Mouse (Mus musculus) heart, postnatal 4 days (tissue): Measurements from ENCODE around the gene Dcdc2a. TPM values are rescaled to one million over a fixed set of nuclear protein-coding genes. Genes with fewer than 3 reads are reported as not detected.
A peak's percentile ranks its signal among the peaks of the same experiment; 100 is the strongest.

ENCODE experiments used
- DNase-seq: peaks from one replicate; pipeline ENCODE4 v3.0.0; 2021
- total RNA-seq, 2 experiments: library from RNA; stranded (reverse); gene quantifications; 2 replicates each; pipeline ENCODE4 v1.2.3; 2021

Dcdc2a gene
- total RNA-seq, 2 experiments from 2014 or later: 0.05 to 0.11 TPM

DNA sequence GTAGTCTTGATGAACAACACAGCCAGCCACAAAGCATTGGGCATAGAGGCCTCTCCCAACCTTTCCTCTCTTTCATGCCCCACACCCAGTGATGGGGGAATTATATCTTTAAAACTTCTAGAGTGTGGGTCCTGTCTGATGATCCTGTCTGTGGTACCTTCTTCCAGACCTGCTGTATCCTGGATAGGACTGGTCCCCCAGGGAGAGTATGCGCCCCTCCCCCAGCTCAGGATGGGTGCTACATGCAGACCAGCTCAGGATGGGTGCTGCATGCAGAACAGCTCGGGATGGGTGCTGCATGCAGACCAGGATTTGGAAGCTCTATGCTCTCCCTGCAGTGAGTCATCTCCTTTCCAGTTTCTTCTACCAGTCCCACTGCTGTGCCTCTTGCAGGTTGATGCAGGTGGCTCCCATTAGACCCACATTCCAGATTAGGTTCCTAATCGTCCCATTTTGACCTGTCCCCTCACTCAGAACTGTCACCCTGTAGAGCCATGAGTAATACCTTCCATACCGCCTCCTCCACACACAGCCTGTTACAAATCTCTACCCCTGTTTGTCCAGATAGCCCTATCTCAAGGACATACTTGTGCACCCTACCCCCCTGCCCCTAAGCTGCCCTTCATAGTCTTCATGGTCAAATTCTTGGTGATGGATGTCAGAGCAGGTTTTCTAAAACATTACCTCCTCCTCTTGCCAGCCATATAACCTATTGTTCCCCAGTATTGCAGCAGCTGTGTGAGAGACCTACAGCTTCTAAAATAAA, 122.6 kb downstream of the Dcdc2a start:
- DNase-seq: no peak

GRCm38 (mm10) chr13:25186436-25187325, 130.9 kb downstream of the Dcdc2a start:
- DNase-seq: no peak

DNA sequence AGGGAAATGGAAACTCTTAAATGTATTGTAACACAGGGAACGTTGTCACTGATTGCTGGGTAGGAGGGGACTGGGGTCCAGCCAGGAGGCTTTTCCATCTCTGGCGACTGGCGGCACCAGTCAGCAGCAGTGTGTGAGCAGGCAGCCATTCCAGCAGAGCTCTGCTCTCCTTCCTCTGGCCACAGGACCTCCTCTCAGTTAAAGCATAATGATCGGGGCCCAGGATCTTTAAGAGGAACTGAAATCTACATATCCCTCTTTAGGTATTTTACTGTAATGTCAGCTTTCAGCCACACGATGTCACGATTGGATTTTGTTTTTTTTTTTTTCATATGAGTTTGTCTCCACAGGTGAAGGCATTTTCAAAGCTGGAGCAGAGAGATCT, 131.5 kb downstream of the Dcdc2a start:
- DNase-seq: no peak

DNA sequence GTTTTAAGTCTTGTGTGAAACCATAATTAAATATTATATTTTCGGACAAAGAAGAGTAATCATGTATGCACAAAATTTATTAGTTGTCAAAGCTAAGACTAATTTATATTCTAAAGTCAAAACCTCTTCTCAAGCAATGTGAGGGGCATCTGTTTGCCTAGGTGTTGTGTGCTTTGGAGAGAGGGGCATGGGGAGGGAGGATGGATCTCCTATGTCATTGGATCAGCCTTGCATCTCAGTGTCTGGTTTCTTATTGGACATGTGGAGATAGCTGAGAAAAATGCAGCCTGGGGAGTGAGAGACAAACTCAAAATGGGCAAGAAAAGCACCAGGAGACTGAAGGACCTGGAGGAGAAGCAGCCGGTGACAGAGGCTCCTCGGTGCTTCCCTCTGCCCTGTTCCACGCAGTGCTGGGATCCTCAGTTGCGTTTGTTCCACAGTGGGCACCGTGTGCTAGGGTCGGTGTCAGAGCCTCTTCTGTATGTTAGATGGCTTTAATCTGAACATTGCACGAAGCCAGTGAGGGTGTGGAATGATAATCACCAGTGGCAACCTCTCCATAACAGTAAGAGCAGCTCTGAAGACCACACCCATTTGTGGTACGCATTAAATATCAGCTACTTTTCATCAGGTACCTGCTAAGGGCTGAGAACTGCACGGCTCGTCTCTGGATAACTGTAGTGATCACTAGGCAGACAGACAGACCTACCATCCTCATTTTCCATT, 133.8 kb downstream of the Dcdc2a start:
- DNase-seq: no peak

DNA sequence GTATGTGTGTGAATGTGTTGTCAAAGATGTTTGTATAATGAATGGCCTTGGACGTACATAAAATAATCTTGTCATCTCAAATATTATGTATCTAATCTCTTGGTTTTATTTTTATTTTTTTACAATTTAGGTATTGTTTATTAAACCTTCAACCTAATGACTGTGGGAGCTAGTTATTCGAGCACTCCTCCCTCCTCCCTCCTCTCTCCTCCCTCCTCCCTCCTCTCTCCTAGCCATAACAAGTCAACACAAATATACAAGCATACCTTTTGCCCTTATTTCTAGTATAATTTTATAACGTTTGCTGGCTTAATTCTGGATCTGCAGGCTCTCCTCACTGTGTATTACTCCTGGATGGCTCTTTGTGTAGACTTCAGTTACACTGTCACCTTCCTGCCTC, 134.4 kb downstream of the Dcdc2a start:
- no peak for DNase-seq

DNA sequence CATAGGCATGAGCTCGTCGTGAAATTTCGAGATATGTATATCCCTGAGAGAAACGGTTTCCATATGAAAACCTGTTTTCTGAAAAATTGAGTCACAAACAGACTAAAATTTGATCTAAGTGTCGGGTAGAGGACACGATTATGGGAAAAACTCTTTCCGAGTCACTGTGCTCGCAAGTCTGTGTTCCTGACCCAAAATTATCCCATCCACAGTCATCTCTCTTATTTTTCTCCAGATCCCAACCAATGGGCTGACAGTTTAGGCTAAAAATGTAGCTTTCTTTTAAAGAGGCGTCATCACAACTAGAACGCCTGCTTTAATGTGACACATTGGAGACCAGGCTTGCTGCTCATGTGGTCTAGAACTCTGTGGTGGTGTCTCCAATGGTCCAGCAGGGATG, 139.9 kb downstream of the Dcdc2a start:
- no peak for DNase-seq

GRCm38 (mm10) chr13:25199916-25200315, 144.1 kb downstream of the Dcdc2a start:
- DNase-seq: no peak

- no peak for DNase-seq
Measured at GRCm38 (mm10) chr13:25206950-25207349, 151.1 kb downstream of the Dcdc2a start.

DNA sequence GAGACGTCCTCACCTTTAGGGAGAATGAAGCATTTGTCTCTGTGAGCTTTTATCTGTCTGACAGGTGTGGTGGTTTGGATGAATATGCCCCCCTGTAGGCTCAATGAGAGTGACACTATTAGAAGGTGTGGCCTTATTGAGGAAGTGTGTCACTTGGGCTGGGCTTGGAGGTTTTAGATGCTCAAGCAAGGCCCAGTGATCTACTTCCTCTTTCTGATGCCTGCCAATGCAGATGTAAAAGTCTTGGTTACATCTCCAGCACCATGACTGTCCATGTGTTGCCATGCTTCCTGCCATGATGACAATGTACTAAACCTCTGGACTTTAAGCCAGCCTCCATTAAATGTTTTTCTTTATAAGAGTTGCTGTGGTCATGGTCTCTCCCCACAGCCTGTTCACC, 162.6 kb downstream of the Dcdc2a start:
- no peak for DNase-seq

DNA sequence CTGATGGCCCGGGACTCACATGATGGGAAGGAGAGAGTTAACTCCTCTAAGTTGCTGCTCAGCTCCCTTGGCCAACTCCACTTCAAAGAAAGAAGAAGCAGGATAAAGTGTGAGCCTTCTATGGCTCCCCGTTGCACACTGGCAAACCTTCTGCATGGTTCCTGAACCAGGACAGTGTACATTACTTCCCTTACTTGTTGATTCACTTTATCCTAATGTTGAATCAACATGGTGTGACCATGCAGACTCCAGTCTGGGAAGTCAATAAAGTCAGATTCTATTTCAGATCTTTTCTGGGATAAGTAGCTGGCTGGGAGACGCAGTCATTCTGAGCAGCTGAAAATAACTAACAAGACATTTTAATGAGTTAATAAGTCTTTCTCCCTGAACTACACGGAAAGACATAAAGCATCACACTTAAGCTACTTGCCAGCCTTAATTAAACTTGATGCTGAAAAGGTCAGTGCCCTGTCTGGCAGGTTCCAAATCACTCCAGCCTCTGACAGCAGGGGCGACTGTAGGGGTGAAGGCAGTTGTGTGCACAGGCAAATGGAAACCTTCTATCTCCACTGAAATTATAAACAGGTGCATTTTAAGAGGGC, 164.5 kb downstream of the Dcdc2a start:
- no peak for DNase-seq

GRCm38 (mm10) chr13:25251893-25252292, 196.1 kb downstream of the Dcdc2a start:
- DNase-seq: no peak

DNA sequence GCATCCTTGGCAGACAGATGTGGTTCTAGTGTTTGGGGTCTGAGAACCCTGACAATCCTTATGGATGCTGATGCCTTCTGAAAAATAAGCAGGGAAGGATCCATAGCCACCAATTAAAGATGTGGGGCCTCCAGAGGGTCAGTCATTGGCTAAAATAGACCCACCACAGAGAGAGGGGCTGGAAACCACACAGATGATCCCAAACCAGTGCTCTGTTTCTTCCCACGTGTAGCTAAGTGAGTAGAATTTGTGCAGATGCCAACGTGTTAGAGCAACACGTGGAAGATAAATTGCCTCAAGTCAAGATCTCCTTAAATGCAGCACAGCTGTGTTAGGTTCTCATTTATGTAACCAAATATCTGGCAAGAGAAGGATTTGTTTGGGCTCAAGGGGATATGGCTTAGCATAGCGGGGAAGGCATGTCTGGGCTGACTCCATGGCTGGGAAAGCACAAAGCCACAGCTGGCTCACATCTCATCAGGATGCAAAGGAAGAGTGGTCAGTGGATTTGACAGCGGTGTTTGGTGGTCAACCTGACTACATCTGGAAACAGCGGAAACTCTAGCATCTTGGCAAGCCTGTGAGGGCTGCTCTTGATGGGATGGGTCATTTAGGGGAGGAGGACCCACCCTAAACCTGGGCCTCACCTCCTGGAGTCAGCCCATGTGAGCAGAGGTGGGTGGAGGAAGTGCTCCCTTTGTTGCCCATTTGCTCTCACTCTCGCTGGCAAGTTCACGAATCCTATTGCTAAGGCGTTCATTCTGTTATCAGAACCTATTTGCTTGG, 198.9 kb downstream of the Dcdc2a start:
- peak; percentile 16 for DNase-seq

DNA sequence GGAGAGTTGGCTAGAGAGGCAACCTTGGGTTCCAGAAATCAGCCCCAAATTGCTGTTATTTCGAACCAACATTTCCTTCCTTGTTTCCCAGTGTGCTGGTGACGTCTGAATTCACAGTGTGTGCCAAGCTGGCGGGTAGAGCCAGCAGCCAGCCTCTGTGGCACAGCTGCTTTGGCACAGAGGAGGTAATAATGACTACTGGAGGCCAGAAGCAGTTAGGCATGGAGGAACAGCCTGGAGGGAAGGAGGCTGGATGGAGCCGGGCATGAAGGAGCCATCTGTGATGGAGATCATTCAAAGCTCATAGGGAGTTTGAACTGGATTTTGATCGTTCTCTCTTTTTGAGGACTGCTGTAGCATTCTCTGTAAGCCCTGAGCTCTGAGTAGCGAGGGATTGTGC, 201.8 kb downstream of the Dcdc2a start:
- DNase-seq: no peak

Other genes starting within 250 kb of the Dcdc2a start
- gene Acot13, start 224.5 kb upstream of the Dcdc2a start, total RNA-seq: 100 to 1,000 TPM; 233 to 245 TPM
- 10 to 100 TPM; 16.9 to 21.0 TPM for gene Tdp2, start 224.3 kb upstream of the Dcdc2a start, total RNA-seq
- under 1 TPM in 1 of 2 experiments, not detected in 1; 0.05 TPM for gene D130043K22Rik, start 210.9 kb upstream of the Dcdc2a start, total RNA-seq
- gene Aldh5a1, start 118.3 kb upstream of the Dcdc2a start, total RNA-seq: 10 to 100 TPM; 22.8 to 24.5 TPM
- under 1 TPM; 0.52 to 0.55 TPM for gene Gpld1, start 112.9 kb upstream of the Dcdc2a start, total RNA-seq
- 10 to 100 TPM; 56.0 to 58.4 TPM for gene Mrs2, start 35.6 kb upstream of the Dcdc2a start, total RNA-seq
- gene Nrsn1, start 214.5 kb downstream of the Dcdc2a start, total RNA-seq: under 1 TPM in 1 of 2 experiments, not detected in 1; 0.14 TPM